Mouse (Mus musculus) frontal cortex, adult (tissue): ENCODE measurements around the gene Crabp1.

Experiments used
- ATAC-seq: cut with Nextera tagmentation; 2 replicates; pipeline ENCODE4 v1.9.2; 2017; ENCODE audit warnings: mild to moderate bottlenecking, moderate library complexity, mixed read lengths; ENCODE audit not compliant: low TSS enrichment

Crabp1 gene

DNA sequence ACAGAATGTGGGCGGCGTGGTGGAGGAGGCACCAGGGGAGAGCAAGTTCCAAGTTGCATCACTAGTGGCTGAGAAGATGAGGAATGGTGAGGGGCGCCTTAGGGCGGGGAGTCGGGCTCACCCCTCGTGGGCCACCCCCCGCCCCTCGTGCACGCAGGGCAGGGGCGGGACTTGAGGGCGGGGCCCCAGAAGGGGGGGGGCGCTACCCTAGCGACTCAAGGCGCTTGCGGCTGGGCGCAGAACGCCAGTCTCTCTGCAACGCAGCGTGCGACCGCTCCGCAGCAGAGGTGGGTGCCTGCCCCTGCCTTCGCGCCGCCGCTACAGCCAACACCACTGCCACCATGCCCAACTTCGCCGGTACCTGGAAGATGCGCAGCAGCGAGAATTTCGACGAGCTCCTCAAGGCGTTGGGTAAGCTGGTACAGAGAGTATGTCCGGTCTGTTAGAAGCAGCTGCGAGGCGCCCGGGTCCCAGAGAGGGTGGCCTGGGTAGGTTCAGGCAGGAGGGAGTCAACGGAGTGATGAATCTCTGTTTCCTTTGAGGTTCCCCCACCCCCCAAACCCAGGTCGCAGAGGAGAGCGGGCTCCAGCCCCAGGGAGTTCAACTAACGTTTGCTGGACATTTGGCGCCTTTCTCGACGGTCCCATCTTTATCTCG lies at the start of gene Crabp1:
Crabp1 (plus strand) TSS at position 188 of the 657 bp plus-strand sequence.
- peak; percentile 34; the same call in 1 of the 2 replicates for ATAC-seq

GRCm38 (mm10) chr9:54715776-54716175 lies 48.8 kb upstream of the Crabp1 start:
- ATAC-seq: no peak

DNA sequence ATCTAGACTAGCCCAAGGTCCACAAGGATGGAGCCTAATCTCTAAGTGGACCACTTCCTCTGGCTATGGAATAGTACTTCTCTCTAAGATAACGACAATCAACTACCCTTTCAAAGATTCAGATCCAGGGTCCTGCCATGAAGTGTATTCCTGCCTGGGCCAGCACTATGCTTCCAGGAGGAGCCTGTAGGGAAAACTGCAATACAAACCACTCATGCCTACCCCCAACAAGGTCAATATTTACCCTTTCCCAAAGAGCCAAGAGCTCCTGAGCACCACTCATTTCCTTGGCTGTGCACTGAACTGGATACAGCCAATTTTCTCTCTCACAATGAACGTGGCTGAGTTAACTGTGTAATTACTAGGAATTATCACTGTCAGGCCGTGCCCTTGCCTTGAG lies 47.0 kb upstream of the Crabp1 start:
- ATAC-seq: no peak

DNA sequence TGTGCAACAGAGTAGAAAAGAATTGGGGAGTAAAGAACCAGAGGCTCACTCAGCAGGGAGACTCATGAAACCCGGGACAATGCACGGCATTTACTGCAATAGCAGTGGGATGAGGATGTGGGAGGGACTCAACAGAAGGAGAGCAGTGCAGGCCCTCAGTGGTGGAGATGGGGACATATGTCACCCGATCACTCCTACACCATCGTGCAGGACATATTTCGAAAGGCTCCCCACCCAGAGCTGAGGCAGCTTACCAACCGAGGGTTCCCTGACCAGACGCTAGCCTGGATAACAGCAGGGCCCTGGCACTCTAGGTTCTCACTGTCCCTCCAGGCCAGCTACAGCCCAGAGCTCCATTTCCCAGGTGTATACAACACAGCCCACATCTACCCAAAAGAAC lies 42.4 kb upstream of the Crabp1 start:
- ATAC-seq: peak; percentile 81

GRCm38 (mm10) chr9:54722596-54722995 lies 42.0 kb upstream of the Crabp1 start:
- no peak for ATAC-seq

DNA sequence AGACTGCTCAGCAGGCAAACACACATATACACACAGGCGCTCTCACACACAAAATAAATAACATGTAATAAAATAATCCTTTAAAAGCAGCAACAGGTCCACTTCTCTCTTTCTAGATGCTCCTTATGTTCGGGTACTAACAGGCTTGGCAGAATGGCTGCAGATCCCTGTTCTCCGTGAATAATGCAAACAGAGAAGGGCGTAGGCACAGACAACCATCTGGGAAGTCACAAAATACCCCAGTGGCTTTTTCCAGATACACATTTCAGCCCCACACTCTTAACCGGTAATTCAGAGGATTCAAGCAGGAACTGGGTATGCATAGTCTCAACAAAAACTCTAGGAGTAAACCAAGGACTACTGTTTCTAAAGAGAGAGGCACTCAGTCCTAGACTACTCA lies 38.2 kb upstream of the Crabp1 start:
- peak; percentile 86 for ATAC-seq

- ATAC-seq: no peak
Measured at GRCm38 (mm10) chr9:54732122-54732521, 32.4 kb upstream of the Crabp1 start.

DNA sequence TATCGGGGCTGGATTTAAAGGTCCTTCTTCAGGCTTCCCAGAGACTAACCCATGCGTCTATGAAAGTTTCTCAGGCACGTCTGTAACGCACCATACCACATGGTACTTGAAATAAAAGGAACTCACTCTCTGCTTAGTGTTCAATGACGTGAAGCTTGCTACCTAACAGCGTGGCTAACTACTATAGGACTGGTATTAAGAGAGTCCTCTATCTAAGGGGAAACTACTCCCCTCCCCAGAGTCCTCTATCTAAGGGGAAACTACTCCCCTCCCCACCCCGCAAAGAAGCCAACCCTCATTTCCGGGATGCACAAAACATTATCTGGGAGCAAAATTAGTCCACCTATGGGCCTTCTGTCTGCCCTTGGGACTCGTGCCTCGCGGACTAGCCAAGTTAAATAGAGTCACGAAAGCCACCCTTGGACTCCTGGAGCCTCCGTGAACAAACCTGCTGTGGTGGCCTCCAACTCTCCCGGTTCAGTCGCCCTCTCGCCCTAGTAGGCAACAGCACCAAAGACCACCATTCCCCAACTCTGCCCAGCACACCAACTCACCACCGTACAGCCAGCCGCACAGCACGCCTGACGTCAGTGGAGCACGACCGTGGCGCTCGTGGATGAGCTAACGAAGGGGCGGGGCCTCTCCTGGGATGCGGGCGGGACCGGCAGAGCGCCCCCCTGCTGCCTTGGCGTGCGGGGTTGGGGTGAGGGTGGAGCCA lies 30.5 kb upstream of the Crabp1 start, which contains the start of gene Wdr61:
Wdr61 (minus strand) TSS at position 599 of the 718 bp plus-strand sequence.
- peak; percentile 96 for ATAC-seq

GRCm38 (mm10) chr9:54734639-54735252 lies 29.8 kb upstream of the Crabp1 start:
- no peak for ATAC-seq

GRCm38 (mm10) chr9:54736284-54736701 lies 28.3 kb upstream of the Crabp1 start:
- no peak for ATAC-seq

DNA sequence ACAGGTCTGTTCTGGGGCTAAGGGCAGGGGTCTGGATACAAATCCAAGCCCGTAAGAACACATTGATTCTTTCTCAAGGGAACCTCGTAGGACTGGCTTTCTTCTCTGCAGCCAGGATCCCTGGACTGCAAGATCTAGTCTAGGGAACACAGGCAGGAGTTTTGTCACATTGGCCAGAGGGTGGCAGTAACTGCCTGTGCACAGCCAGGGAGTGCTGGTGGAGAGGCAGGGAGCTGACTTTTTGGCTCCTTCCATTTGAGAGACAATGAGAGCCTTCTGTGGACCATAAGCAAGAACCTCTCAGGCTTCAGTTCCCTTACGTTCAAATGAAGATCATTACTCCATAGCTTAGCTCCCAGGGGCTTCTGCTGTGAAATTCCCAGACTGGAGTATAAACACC lies 26.2 kb upstream of the Crabp1 start:
- peak; percentile 69; the same call in 1 of the 2 replicates for ATAC-seq

DNA sequence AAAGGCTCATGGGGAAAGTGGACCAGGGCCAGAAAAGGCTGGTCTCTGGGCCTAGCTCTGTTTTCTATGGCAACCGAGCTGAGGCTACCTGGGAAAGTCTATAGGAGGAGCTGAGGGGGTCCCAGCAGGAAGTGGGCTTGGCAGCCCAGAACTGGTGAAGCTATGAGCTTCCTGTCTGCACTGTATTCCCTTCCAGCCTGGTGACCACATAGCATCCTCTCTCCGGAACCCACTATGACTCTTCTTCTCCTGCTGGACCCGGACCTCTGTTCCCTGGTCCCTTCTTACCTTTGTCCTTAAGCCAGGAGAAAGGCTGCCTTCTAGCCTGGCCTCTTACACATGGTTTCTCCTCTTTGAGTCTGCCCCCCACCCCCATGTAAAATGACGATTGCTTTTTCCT lies 20.7 kb upstream of the Crabp1 start:
- no peak for ATAC-seq

DNA sequence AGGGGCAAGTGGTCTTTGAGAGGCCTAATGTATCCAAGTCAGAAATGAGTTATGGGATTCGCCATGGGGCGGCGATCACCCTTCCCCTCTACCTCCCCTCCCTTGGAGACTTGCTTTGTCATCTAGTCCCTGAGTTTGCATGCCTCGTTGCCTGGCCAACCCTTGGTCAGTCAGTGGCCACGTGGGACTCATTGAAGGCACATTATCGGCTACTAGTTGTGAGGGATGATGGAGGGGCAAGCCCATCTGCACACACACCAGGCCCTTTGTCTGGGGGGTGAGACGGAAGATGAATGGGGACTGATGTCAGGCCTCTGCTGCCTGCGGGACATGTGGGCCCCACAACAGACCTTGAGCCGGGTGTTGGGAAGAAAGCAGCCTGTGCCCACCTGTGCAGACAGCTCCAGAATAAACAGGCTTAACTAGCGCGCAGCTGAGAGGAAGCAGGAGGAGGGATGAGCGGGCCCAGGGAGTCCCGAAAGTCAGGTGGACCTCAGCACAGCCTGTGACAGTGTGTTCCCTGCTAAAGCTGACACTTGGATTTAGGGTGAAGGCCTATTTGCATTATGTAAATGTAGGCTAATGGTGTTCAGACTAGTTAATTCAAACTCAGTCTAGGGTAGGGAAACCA lies 18.7 kb upstream of the Crabp1 start:
- ATAC-seq: no peak

- no peak for ATAC-seq
Measured at GRCm38 (mm10) chr9:54750215-54750981, 14.2 kb upstream of the Crabp1 start.

GRCm38 (mm10) chr9:54751684-54752083 lies 12.9 kb upstream of the Crabp1 start:
- ATAC-seq: no peak

GRCm38 (mm10) chr9:54752201-54752943 lies 12.2 kb upstream of the Crabp1 start:
- no peak for ATAC-seq

DNA sequence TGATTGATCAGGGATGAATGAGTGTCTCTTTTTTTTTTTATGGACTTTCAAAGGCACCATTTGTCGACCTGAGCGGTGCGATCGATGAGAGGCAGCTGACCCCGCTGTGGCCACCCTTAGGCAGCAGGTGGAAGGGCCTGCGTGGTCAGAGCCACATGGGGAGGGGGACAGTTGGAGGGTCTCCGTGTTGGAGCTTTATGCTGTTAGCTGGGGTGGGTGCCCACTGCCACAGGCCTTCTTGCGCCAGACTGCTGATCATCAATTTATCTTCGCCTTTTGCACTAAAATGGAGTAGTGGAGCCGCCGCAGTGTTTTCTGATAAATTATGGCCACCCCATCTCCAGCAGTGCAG lies 11.6 kb upstream of the Crabp1 start:
- ATAC-seq: no peak

DNA sequence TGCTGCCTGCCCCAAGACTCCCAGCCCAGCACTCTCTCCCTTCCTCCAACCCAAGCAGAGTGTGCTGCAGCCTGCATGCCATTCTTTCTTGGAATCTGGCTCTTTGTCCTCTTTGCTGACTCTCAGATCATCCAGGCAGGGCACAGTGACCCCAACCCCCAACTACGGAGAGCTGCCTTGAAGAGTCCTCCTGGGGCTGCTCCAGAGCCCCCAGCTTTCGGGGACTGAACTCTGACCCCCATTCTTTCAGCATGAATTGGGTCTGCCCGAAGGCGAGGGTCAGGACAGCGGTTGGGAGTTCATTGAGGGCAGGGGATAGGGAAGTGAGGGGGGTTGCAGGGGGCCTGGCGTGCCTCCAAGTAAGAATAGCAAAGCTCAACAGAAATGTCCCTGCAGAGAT lies 5.0 kb upstream of the Crabp1 start:
- no peak for ATAC-seq

- ATAC-seq: no peak
Measured at GRCm38 (mm10) chr9:54764091-54764490, 457 bp upstream of the Crabp1 start.

- no peak for ATAC-seq
Measured at GRCm38 (mm10) chr9:54765336-54766085, 963 bp downstream of the Crabp1 start.
